Mouse (Mus musculus) liver, postnatal 0 days (tissue): ENCODE results near the gene Tmem229b. TPM values are rescaled to one million over a fixed set of nuclear protein-coding genes. Genes with fewer than 3 reads are reported as not detected.
"Not testable (repeated sequence)": the region's sequence is repeated elsewhere in the genome, so short reads cannot be mapped to it uniquely, and the experiment has no call there.

Source experiments
- ATAC-seq: fragments of 200-750 bp; cut with Nextera tagmentation; 2 replicates; pipeline ENCODE4 v1.8.0; 2017; ENCODE audit warnings: mild to moderate bottlenecking, moderate library complexity
- DNase-seq: peaks from one replicate; pipeline ENCODE4 v3.0.0-alpha.2; 2016
- H3K27ac ChIP-seq: fragments of 300-500 bp; sonication (generic); 2 replicates; pipeline ENCODE4 v1.5.1; 2014; ENCODE audit warnings: antibody characterized with exemption, moderate library complexity, mild to moderate bottlenecking, low read depth
- H3K27me3 ChIP-seq: fragments of 300-500 bp; sonication (generic); 2 replicates; pipeline ENCODE4 v1.6.1; 2014; ENCODE audit warnings: low read length, control low read depth, mixed read lengths; ENCODE audit not compliant: insufficient read depth
- H3K36me3 ChIP-seq: fragments of 300-500 bp; sonication (generic); replicated peaks from 2 replicates; pipeline ENCODE4 v1.6.1; 2014; ENCODE audit warnings: mild to moderate bottlenecking, control low read depth, low read length, moderate library complexity, mixed read lengths; ENCODE audit not compliant: insufficient read depth
- H3K4me1 ChIP-seq: fragments of 300-500 bp; sonication (generic); 2 replicates; pipeline ENCODE4 v1.6.1; 2014; ENCODE audit warnings: antibody characterized with exemption, mild to moderate bottlenecking, control low read depth; ENCODE audit not compliant: insufficient read depth
- H3K4me2 ChIP-seq: fragments of 300-500 bp; sonication (generic); 2 replicates; pipeline ENCODE4 v1.6.1; 2014; ENCODE audit warnings: low read depth, mild to moderate bottlenecking, low read length, moderate library complexity, mixed read lengths
- H3K4me3 ChIP-seq: fragments of 300-500 bp; sonication (generic); 2 replicates; pipeline ENCODE4 v1.5.1; 2014; ENCODE audit warnings: low read depth, low read length
- H3K9ac ChIP-seq: fragments of 300-500 bp; sonication (generic); replicated peaks from 2 replicates; pipeline ENCODE4 v1.6.1; 2014; ENCODE audit warnings: mild to moderate bottlenecking, moderate library complexity
- H3K9me3 ChIP-seq: fragments of 300-500 bp; sonication (generic); 2 replicates; pipeline ENCODE4 v1.6.1; 2016; ENCODE audit warnings: mild to moderate bottlenecking, control low read depth, low read length, mixed read lengths
- CTCF ChIP-seq: sonication (generic); IDR thresholded peaks from 2 replicates; pipeline ENCODE4 v1.5.1; 2016; ENCODE audit warnings: antibody characterized with exemption, low read depth
- EP300 ChIP-seq: IDR thresholded peaks from 2 replicates; pipeline ENCODE4 v1.6.1; 2016; ENCODE audit warnings: antibody characterized with exemption, low read depth, mild to moderate bottlenecking
- WGBS: fragments of 180-500 bp; shearing (Covaris S2); extraction: QIAGEN DNeasy Blood & Tissue Kit; methylation state at CpG from one replicate; pipeline ENCODE4 v1.1.7; 2014; ENCODE audit not compliant: insufficient replicate concordance; 5-methylcytosine and 5-hydroxymethylcytosine counted together
- polyA plus RNA-seq: library from polyadenylated mRNA; unstranded; fragments of >200 nt; fragmentation: Nextera tagmentation; extraction: Ambion mirVana; gene quantifications from 2 replicates; pipeline ENCODE4 v1.2.1, GENCODE M21; 2015

The Tmem229b gene
- polyA plus RNA-seq, 1 experiment from 2014 or later, result 3.6 TPM

- H3K36me3 ChIP-seq, result peaks cover 2% of the 10 kb centered on the region; the same call in 1 of the 2 replicates
- TF ChIP-seq EP300 (no peak), CTCF (no peak)
- H3K9me3 ChIP-seq, result no peaks in the 10 kb centered on the region
- H3K4me1 ChIP-seq, result peaks cover 2% of the 10 kb centered on the region; the same call in 1 of the 2 replicates
- no peak overlapping the region for H3K9ac ChIP-seq
- whole genome bisulfite sequencing, result 81% methylated on average over 5 of the region's 5 CpGs
- no peak overlapping the region for H3K4me2 ChIP-seq
- ATAC-seq (no peak), DNase-seq (no peak)
- no peak overlapping the region for H3K4me3 ChIP-seq
- no peaks in the 10 kb centered on the region for H3K27me3 ChIP-seq
- H3K27ac ChIP-seq, result no peak overlapping the region
Observed at GRCm38 (mm10) chr12:78974767-78975166, 32.7 kb downstream of the Tmem229b start.

GRCm38 (mm10) chr12:78973779-78974178 lies 33.6 kb downstream of the Tmem229b start:
- Histone ChIP-seq H3K36me3 (peaks cover 2% of the 10 kb centered on the region; the same call in 1 of the 2 replicates), H3K9ac (no peak overlapping the region), H3K9me3 (no peaks in the 10 kb centered on the region), H3K4me3 (no peak overlapping the region), H3K27ac (no peak overlapping the region), H3K4me2 (no peak overlapping the region), H3K4me1 (peaks cover 2% of the 10 kb centered on the region; the same call in 1 of the 2 replicates), H3K27me3 (no peaks in the 10 kb centered on the region)
- TF ChIP-seq CTCF, result no peak
- no peak for TF ChIP-seq EP300
- ATAC-seq (no peak), DNase-seq (no peak)
- 74% methylated on average over 2 of the region's 2 CpGs for WGBS

- DNase-seq, result no peak
Observed at GRCm38 (mm10) chr12:78971649-78972048, 35.8 kb downstream of the Tmem229b start.

GRCm38 (mm10) chr12:78970725-78971124 lies 36.7 kb downstream of the Tmem229b start:
- Histone ChIP-seq H3K9ac (no peak overlapping the region), H3K27me3 (no peaks in the 10 kb centered on the region), H3K9me3 (no peaks in the 10 kb centered on the region), H3K27ac (no peak overlapping the region), H3K4me2 (no peak overlapping the region), H3K36me3 (peaks cover 2% of the 10 kb centered on the region; the same call in 1 of the 2 replicates), H3K4me3 (no peak overlapping the region), H3K4me1 (no peaks in the 10 kb centered on the region)
- ATAC-seq, result no peak
- TF ChIP-seq CTCF, result no peak
- no peak for TF ChIP-seq EP300
- DNase-seq, result no peak
- 78% methylated on average over 7 of the region's 7 CpGs for WGBS

More at GRCm38 (mm10) chr12:78971649-78972048, 35.8 kb downstream of the Tmem229b start:
- Histone ChIP-seq H3K27me3 (no peaks in the 10 kb centered on the region), H3K9me3 (no peaks in the 10 kb centered on the region), H3K4me2 (no peak overlapping the region), H3K36me3 (peaks cover 2% of the 10 kb centered on the region; the same call in 1 of the 2 replicates), H3K4me3 (no peak overlapping the region), H3K9ac (no peak overlapping the region), H3K27ac (no peak overlapping the region), H3K4me1 (no peaks in the 10 kb centered on the region)
- no peak for TF ChIP-seq EP300
- no peak for TF ChIP-seq CTCF
- ATAC-seq, result no peak
- WGBS, result 71% methylated on average over 2 of the region's 2 CpGs

GRCm38 (mm10) chr12:78964496-78964895 lies 42.9 kb downstream of the Tmem229b start:
- H3K27ac ChIP-seq, ATAC-seq, H3K27me3 ChIP-seq, DNase-seq, H3K9me3 ChIP-seq, H3K4me3 ChIP-seq, H3K36me3 ChIP-seq, H3K4me2 ChIP-seq, H3K4me1 ChIP-seq, H3K9ac ChIP-seq: not testable (repeated sequence)
- WGBS, result 90% methylated on average over 11 of the region's 11 CpGs

GRCm38 (mm10) chr12:78956405-78956804 lies 51.0 kb downstream of the Tmem229b start:
- 75% methylated on average over 4 of the region's 4 CpGs for WGBS
- Histone ChIP-seq H3K4me3 (no peak overlapping the region), H3K4me1 (no peaks in the 10 kb centered on the region), H3K36me3 (no peaks in the 10 kb centered on the region), H3K9ac (no peak overlapping the region), H3K4me2 (no peak overlapping the region), H3K9me3 (peaks cover 4% of the 10 kb centered on the region; the same call in 1 of the 2 replicates), H3K27me3 (peaks cover 3% of the 10 kb centered on the region; the same call in 1 of the 2 replicates), H3K27ac (no peak overlapping the region)
- ATAC-seq (no peak), DNase-seq (no peak)
- TF ChIP-seq CTCF, result no peak
- TF ChIP-seq EP300, result no peak

- peaks cover 3% of the 10 kb centered on the region; the same call in 1 of the 2 replicates for H3K27me3 ChIP-seq
- TF ChIP-seq CTCF (no peak), EP300 (no peak)
- no peak overlapping the region for H3K9ac ChIP-seq
- H3K4me1 ChIP-seq, result no peaks in the 10 kb centered on the region
- H3K9me3 ChIP-seq, result peaks cover 4% of the 10 kb centered on the region; the same call in 1 of the 2 replicates
- no peak overlapping the region for H3K27ac ChIP-seq
- H3K36me3 ChIP-seq, result no peaks in the 10 kb centered on the region
- DNase-seq, result no peak
- no peak for ATAC-seq
- WGBS, result 59% methylated on average over 3 of the region's 3 CpGs
- H3K4me2 ChIP-seq, result no peak overlapping the region
- no peak overlapping the region for H3K4me3 ChIP-seq
Observed at GRCm38 (mm10) chr12:78952484-78952883, 54.9 kb downstream of the Tmem229b start.
